Mouse (Mus musculus) brain, embryonic 14.5 days (tissue): ENCODE measurements around the gene Fancd2os. TPM values are rescaled to one million over a fixed set of nuclear protein-coding genes. Genes with fewer than 3 reads are reported as not detected.

Experiments used
- DNase-seq: peaks from one replicate; pipeline ENCODE4 v3.0.0-alpha.2; 2011; ENCODE audit warnings: low read depth
- CTCF ChIP-seq: fragments of 200-500 bp; IDR thresholded peaks from 2 replicates; pipeline ENCODE4 v1.5.1; 2012; ENCODE audit warnings: inconsistent platforms, mild to moderate bottlenecking, moderate library complexity, borderline replicate concordance; ENCODE audit not compliant: insufficient read depth, insufficient read length; ENCODE audit errors: extremely low read depth
- POLR2A ChIP-seq: fragments of 200-500 bp; IDR thresholded peaks from 2 replicates; pipeline ENCODE4 v1.6.1; 2012; ENCODE audit warnings: mild to moderate bottlenecking, inconsistent platforms, borderline replicate concordance; ENCODE audit not compliant: poor library complexity, insufficient read depth, insufficient read length, severe bottlenecking; ENCODE audit errors: extremely low read depth
- polyA plus RNA-seq: library from polyadenylated mRNA; depleted of rRNA; stranded (reverse); fragments of >200 nt; gene quantifications from 2 replicates; pipeline ENCODE4 v1.2.3, GENCODE M21; 2012

Fancd2os gene
- polyA plus RNA-seq, 1 experiment = 0.07 TPM

DNA sequence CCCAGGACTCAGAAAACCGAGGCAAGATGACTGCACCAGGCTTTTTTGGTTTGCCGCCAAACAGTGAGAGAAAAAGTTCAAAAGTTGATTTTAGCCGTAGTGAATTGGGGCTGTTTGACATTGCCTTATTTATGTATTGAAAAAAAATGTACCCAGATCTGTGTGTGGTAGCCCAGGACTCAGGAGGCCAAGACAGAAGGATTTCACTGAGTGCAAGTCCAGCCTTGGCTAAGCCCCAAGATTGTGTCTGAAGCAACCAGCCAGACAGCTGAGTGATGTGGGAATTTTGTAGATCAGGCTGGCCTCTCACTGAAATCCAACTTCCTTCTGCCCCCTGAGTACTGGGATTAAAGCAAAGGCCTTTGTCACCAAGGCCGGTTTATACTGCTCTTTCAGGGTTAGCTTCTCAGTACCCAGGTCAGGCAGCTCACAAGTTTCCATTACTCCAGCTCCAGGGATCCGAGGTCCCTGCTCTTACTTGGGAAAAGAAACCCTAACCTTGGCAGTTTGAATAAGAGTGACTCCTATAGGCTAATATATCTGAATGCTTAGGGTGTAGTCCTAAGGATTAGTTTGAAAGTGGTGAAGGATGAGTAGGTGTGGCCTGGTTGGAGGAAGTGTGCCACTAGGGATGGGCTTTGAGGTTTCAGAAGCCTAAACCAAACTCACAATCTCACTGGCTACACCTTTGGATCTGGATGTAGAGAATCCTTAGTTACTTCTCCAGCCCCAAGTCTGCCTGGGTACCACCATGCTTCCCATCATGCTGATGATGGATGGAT is 24.7 kb upstream of the Fancd2os start:
- peak; percentile 50 for DNase-seq
- TF ChIP-seq CTCF (no peak), POLR2A (no peak)

DNA sequence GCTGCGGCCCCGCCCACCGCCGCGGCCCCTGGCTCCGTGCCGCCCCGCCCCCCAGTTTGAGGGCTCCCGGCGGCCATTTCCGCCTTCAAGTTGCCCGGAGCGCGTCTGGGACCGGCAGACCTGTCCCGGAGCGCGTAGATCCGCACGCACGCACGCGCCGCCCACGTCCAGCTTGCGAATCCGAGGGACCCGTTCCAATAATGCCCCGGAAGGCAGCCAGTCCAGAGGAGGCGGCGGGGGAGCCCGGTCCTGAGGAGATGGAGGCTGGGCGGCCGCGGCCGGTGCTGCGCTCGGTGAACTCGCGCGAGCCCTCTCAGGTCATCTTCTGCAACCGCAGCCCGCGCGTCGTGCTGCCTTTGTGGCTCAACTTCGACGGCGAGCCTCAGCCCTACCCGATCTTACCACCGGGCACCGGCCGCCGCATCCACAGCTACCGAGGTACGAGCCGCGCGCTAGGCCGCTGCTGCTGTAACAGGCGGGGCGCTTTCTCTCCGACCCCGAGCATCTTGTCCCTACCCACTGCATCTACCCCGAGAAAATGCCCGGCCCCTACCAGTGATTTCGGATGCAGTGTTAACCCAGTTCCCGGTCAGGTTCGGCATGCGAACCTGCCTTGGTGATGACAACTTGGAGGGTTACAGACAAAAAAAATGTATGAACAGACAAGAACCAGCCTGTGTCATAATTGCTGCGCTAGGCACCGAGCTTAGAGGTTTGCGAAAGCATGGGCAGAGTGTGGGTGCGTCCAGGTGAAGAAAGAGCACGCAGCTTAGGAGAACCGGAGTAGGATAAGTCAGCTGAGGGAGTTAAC is 23.6 kb upstream of the Fancd2os start, which contains the start of gene Vhl:
Vhl (plus strand) TSS at position 19 of the 811 bp plus-strand sequence.
- TF ChIP-seq CTCF (no peak), POLR2A (peak; percentile 65; the same call in 1 of the 2 replicates)

DNA sequence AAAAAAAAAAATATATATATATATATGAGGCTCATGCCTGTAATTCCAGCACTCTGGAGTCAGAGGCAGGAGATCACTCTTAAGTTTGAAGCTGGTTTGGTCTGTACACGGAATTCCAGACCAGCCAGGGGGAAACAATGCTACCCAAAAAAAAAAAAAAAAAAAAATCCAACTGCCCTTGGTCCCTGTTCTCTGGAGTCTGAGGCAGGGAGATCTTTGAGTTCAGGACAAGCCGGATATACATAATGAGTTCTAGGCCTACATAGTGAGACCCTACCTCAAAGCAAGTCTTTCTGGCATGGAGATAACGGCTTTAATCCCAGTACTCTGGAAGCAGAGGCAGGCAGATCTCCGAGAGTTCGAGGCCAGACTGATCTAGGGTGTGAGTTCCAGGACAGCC is 22.9 kb upstream of the Fancd2os start:
- DNase-seq = no peak
- TF ChIP-seq CTCF (no peak), POLR2A (no peak)

More for the DNA sequence above, 23.6 kb upstream of the Fancd2os start, which contains the start of gene Vhl:
- peak; percentile 92 for DNase-seq

DNA sequence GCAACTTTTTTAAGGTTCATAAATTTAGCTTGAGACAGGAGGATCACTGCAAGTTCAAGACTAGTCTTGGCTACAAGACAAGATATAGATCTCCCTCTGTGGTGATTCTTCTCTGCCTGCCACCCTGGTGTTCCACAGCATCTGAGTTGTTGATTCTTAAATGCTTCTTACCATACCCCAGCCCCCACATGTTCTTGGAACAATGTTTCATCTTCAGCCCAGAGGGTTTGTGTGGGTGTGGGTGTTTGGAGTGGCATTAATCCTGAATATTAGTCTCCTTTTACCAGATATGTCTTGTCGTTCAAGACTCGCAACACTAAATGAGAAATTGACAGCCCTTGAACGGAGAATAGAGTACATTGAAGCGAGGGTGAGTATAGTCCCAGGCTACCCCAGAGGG is 15.0 kb upstream of the Fancd2os start:
- TF ChIP-seq POLR2A (no peak), CTCF (no peak)
- no peak for DNase-seq

DNA sequence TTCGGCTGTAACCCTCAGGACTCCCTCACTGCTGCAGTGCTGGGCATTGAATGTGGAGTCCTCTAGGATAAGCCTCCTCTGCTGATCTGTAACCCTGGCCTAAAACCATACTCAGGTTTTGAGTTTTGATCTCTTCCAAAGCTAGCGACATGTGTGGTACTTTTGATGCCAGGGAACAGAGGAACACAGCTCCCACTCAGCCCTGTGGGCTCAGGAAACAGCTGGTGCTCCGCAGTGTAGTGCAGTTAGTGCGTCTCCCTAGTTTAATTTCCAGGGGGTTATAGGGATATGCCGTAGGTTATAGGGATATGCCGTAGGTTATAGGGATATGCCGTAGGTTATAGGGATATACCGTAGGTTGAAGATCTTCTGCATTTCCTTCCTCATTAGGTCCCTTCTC is 14.5 kb upstream of the Fancd2os start:
- TF ChIP-seq CTCF (no peak), POLR2A (no peak)
- no peak for DNase-seq

DNA sequence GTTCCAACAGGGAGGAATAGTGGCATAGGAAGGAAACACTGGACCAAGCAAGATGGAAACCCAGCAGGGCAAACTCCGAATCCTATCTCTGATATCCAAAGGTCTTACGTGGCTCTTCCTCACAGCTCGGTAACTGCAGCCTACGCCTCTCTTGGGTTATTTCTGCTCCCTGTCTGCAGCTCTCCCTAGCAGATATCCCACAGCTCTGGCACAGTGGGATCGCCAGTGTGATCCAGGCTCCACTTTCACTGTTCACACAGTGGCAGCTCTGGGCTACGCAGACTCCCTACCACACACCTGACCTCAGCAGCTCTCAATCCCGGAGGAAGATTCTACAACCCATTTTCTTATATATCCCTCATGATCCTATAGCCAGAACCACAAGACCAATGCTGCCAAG is 13.6 kb upstream of the Fancd2os start:
- TF ChIP-seq CTCF (no peak), POLR2A (no peak)
- no peak for DNase-seq

DNA sequence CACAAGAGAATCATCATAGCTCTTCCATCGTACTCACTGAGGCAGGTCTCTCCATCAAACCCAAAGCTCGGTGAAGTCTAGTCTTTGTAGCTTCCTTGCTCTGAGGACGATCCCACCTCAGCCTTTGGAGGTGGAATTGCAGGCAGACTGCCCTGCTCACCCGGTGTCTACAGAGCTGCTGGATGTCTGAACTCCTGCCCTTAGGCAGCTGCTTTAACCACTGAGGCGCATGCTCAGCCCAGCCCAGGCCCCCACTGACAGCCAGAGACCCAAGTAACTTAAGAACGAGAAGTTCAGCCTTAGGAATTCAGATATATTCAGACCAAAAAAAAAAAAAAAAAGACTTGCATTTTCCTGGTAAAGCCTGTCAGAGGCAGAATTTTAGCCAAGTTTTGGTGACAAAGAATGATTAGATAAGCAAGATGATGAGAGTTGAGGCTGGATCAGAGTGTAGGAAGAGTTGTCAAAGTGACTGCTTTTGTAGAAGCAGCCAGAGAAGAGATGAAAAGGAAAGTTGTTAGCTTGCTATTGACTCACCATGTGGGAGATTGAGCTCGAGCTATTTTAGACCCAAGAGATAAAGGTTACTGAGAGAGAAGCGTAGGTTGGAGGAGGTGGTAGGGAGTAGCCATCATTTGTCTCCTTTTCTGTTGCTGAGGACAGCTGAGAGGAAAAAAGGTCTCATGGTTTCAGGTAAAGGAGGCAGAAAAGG is 11.9 kb upstream of the Fancd2os start:
- TF ChIP-seq POLR2A (no peak), CTCF (no peak)

DNA sequence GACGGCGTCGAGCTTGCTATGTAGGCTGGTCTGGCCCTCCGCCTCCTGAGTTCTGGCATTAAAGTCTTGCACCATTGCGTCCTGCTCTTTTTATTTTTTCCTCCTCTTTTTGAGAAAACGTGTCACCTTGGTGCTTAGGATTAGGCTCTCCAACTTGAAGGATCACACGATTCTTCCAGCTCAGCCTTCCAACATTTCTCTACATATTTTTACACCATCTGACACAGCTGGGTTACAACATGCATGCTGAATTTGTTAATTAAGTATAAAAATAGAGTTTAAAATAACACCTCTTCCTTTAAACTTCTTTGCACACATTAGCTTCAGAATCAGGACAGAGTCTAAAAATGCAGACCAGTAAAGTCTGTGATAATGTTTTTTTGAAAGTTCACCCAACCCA is 8.8 kb upstream of the Fancd2os start:
- DNase-seq = no peak
- TF ChIP-seq POLR2A (no peak), CTCF (no peak)

More for the DNA sequence above, 11.9 kb upstream of the Fancd2os start:
- no peak for DNase-seq

DNA sequence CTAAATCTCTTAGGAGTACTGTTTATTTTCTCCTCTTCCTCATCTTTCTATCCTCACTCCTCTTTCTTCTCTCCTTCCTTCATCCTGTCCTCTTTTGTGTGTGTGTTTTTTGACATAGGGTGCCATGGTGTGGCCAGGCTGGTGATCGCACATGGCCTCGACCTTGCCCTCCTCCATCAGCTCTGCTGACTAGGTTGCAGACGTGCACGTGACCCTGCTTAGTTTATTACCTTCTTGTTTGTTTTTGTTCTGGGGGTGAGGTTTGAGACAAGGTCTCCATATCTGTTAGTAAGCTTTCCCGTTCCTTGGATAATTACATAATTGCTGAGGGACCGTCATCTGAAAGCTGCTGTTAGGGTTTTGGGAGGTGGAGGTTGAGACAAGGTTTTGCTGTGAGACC is 8.4 kb upstream of the Fancd2os start:
- TF ChIP-seq POLR2A (no peak), CTCF (no peak)
- DNase-seq = no peak

DNA sequence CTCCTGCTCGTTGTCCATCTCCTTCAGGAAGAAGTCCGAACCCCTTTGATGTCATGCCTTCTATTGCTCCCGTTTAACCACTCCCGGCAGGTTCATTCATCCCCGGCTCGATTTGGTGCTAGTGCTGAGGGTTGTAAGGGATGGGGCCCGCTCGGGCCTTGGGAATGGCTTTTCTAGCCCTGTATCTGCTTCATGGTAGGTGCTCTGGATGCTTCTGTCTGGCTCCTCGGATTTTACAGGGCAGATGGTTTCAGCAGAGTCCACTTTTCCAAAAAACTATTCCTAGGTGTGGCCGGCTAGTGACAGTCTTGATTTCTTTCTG is 4.7 kb upstream of the Fancd2os start:
- DNase-seq = no peak

DNA sequence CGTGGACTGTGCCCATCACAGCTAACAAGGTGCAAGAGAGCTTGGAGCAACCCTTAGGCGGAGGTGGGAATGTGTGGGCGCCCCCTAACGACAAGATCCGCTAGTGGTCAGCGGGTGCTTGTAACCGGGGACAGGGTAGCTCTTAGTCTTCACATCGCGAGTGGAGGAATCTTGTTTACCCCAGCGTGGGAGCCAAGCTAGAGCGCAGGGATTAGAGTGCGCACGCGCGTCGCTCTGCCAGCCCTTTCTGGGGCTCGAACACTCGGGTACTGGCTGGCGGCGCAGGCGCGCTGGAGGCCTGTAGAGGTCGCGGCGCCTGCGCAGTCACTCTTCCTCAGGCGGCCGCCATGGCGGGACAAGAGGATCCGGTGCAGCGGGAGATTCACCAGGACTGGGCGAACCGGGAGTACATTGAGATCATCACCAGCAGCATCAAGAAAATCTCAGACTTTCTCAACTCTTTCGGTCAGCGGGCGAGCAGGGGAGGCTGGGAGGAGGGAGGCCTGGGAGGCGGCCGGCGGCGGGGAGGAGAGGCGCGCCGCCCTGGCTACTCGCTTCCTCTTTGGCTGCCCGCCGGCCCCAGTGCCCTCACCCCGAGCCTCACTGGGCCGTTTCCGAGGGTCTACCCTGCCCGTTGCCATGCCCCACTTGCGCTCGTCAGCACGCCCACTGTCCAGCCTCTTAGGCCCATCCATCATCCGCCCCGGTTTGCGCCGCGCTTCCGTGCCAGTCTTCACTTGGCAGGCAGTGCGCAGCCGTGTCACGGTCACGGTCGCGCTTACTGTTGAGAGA is 4.1 kb upstream of the Fancd2os start, which contains the start of gene Brk1:
Brk1 (plus strand) TSS at position 341 of the 792 bp plus-strand sequence.
- peak; percentile 96 for DNase-seq

More for the DNA sequence above, 4.7 kb upstream of the Fancd2os start:
- no peak for TF ChIP-seq CTCF
- TF ChIP-seq POLR2A = no peak

More for the DNA sequence above, 4.1 kb upstream of the Fancd2os start, which contains the start of gene Brk1:
- TF ChIP-seq POLR2A = peak; percentile 52; the same call in 1 of the 2 replicates
- peak; percentile 51; the same call in 1 of the 2 replicates for TF ChIP-seq CTCF
